Mouse (Mus musculus) hindbrain, embryonic 14.5 days (tissue): ENCODE results near the gene Rnf187. TPM values are rescaled to one million over a fixed set of nuclear protein-coding genes. Genes with fewer than 3 reads are reported as not detected.

Experiments used
- ATAC-seq: fragments of 200-750 bp; cut with Nextera tagmentation; 2 replicates; pipeline ENCODE4 v1.8.0; 2017; ENCODE audit warnings: moderate number of reproducible peaks, mild to moderate bottlenecking, moderate TSS enrichment, moderate library complexity; ENCODE audit not compliant: low FRiP score
- DNase-seq: peaks from one replicate; pipeline ENCODE4 v3.0.0-alpha.2; 2015; ENCODE audit warnings: low spot score
- H3K27ac ChIP-seq: fragments of 300-500 bp; sonication (generic); 2 replicates; pipeline ENCODE4 v1.5.1; 2014; ENCODE audit warnings: mild to moderate bottlenecking, moderate library complexity
- H3K27me3 ChIP-seq: fragments of 300-500 bp; sonication (generic); 2 replicates; pipeline ENCODE4 v1.6.1; 2014; ENCODE audit warnings: mild to moderate bottlenecking, low read length, mixed read lengths; ENCODE audit not compliant: control insufficient read depth, insufficient read depth
- H3K36me3 ChIP-seq: fragments of 300-500 bp; sonication (generic); replicated peaks from 2 replicates; pipeline ENCODE4 v1.6.1; 2014; ENCODE audit not compliant: control insufficient read depth, insufficient read depth
- H3K4me1 ChIP-seq: fragments of 300-500 bp; sonication (generic); replicated peaks from 2 replicates; pipeline ENCODE4 v1.6.1; 2014; ENCODE audit warnings: antibody characterized with exemption, low read length, mixed read lengths; ENCODE audit not compliant: control insufficient read depth, insufficient read depth
- H3K4me2 ChIP-seq: fragments of 300-500 bp; sonication (generic); replicated peaks from 2 replicates; pipeline ENCODE4 v1.6.1; 2014; ENCODE audit warnings: mild to moderate bottlenecking, moderate library complexity
- H3K4me3 ChIP-seq: fragments of 300-500 bp; sonication (generic); replicated peaks from 2 replicates; pipeline ENCODE4 v1.5.1; 2014; ENCODE audit warnings: mild to moderate bottlenecking, low read length
- H3K9ac ChIP-seq: fragments of 300-500 bp; sonication (generic); 2 replicates; pipeline ENCODE4 v1.6.1; 2014
- H3K9me3 ChIP-seq: fragments of 300-500 bp; sonication (generic); 2 replicates; pipeline ENCODE4 v1.6.1; 2016; ENCODE audit warnings: low read length; ENCODE audit not compliant: control insufficient read depth
- WGBS: fragments of 180-500 bp; shearing (Covaris S2); extraction: QIAGEN DNeasy Blood & Tissue Kit; methylation state at CpG from one replicate; pipeline ENCODE4 v1.1.7; 2014; 5-methylcytosine and 5-hydroxymethylcytosine counted together
- polyA plus RNA-seq: library from polyadenylated mRNA; unstranded; fragments of >200 nt; fragmentation: Nextera tagmentation; extraction: Ambion mirVana; gene quantifications from 2 replicates; pipeline ENCODE4 v1.2.1, GENCODE M21; 2014

Rnf187 gene
- polyA plus RNA-seq, 1 experiment from 2014 or later, result 682 TPM

GRCm38 (mm10) chr11:58969027-58969426 lies 30.3 kb upstream of the Rnf187 start:
- H3K9ac ChIP-seq, result no peak overlapping the region
- no peaks in the 10 kb centered on the region for H3K4me1 ChIP-seq
- H3K36me3 ChIP-seq, result peaks cover 6% of the 10 kb centered on the region
- ATAC-seq (no peak), DNase-seq (no peak)
- no peaks in the 10 kb centered on the region for H3K27me3 ChIP-seq
- no peak overlapping the region for H3K27ac ChIP-seq
- H3K4me2 ChIP-seq, result no peak overlapping the region
- H3K9me3 ChIP-seq, result no peaks in the 10 kb centered on the region
- WGBS, result 88% methylated on average over 8 of the region's 8 CpGs
- no peak overlapping the region for H3K4me3 ChIP-seq

- Histone ChIP-seq H3K4me3 (no peak overlapping the region), H3K4me2 (no peak overlapping the region), H3K27me3 (no peaks in the 10 kb centered on the region), H3K9ac (no peak overlapping the region), H3K36me3 (peaks cover 6% of the 10 kb centered on the region), H3K9me3 (no peaks in the 10 kb centered on the region), H3K27ac (no peak overlapping the region), H3K4me1 (no peaks in the 10 kb centered on the region)
- 85% methylated on average over 7 of the region's 7 CpGs for WGBS
- ATAC-seq (no peak), DNase-seq (no peak)
Measured at GRCm38 (mm10) chr11:58968551-58968950, 29.8 kb upstream of the Rnf187 start.

GRCm38 (mm10) chr11:58967346-58967745 lies 28.6 kb upstream of the Rnf187 start:
- H3K4me3 ChIP-seq, result no peak overlapping the region
- H3K27ac ChIP-seq, result no peak overlapping the region
- WGBS, result 100% methylated on average over 1 of the region's 1 CpGs
- peaks cover 6% of the 10 kb centered on the region for H3K36me3 ChIP-seq
- no peak overlapping the region for H3K9ac ChIP-seq
- H3K27me3 ChIP-seq, result no peaks in the 10 kb centered on the region
- H3K9me3 ChIP-seq, result no peaks in the 10 kb centered on the region
- DNase-seq, result no peak
- no peaks in the 10 kb centered on the region for H3K4me1 ChIP-seq
- H3K4me2 ChIP-seq, result no peak overlapping the region
- no peak for ATAC-seq

- H3K9ac ChIP-seq, result no peak overlapping the region
Measured at GRCm38 (mm10) chr11:58965001-58965760, 26.5 kb upstream of the Rnf187 start.

GRCm38 (mm10) chr11:58964216-58964615 lies 25.5 kb upstream of the Rnf187 start:
- H3K27me3 ChIP-seq, result no peaks in the 10 kb centered on the region; the same call in 1 of the 2 replicates
- no peak for DNase-seq
- no peak overlapping the region for H3K9ac ChIP-seq
- no peak overlapping the region for H3K27ac ChIP-seq
- H3K36me3 ChIP-seq, result no peaks in the 10 kb centered on the region
- H3K4me3 ChIP-seq, result no peak overlapping the region
- no peak for ATAC-seq
- 86% methylated on average over 7 of the region's 7 CpGs for WGBS
- H3K4me2 ChIP-seq, result no peak overlapping the region
- H3K4me1 ChIP-seq, result peaks cover 6% of the 10 kb centered on the region
- no peaks in the 10 kb centered on the region for H3K9me3 ChIP-seq

More at GRCm38 (mm10) chr11:58965001-58965760, 26.5 kb upstream of the Rnf187 start:
- Histone ChIP-seq H3K4me2 (no peak overlapping the region), H3K9me3 (no peaks in the 10 kb centered on the region), H3K27ac (no peak overlapping the region), H3K27me3 (no peaks in the 10 kb centered on the region; the same call in 1 of the 2 replicates), H3K36me3 (no peaks in the 10 kb centered on the region; the same call in 1 of the 2 replicates), H3K4me1 (no peaks in the 10 kb centered on the region), H3K4me3 (no peak overlapping the region)
- ATAC-seq (no peak), DNase-seq (no peak)
- 43% methylated on average over 12 of the region's 12 CpGs for WGBS

GRCm38 (mm10) chr11:58963543-58963942 lies 24.8 kb upstream of the Rnf187 start:
- H3K27ac ChIP-seq, result no peak overlapping the region
- no peaks in the 10 kb centered on the region for H3K36me3 ChIP-seq
- H3K9ac ChIP-seq, result no peak overlapping the region
- no peak overlapping the region for H3K4me3 ChIP-seq
- H3K9me3 ChIP-seq, result no peaks in the 10 kb centered on the region
- DNase-seq (no peak), ATAC-seq (no peak)
- H3K27me3 ChIP-seq, result no peaks in the 10 kb centered on the region; the same call in 1 of the 2 replicates
- 37% methylated on average over 17 of the region's 17 CpGs for WGBS
- H3K4me1 ChIP-seq, result peaks cover 13% of the 10 kb centered on the region
- H3K4me2 ChIP-seq, result no peak overlapping the region

- DNase-seq (no peak), ATAC-seq (no peak)
- no peak overlapping the region for H3K4me2 ChIP-seq
- no peak overlapping the region for H3K9ac ChIP-seq
- no peak overlapping the region for H3K27ac ChIP-seq
- peaks cover 31% of the 10 kb centered on the region for H3K4me1 ChIP-seq
- peaks cover 2% of the 10 kb centered on the region; the same call in 1 of the 2 replicates for H3K36me3 ChIP-seq
- no peak overlapping the region for H3K4me3 ChIP-seq
- no peaks in the 10 kb centered on the region for H3K9me3 ChIP-seq
- no peaks in the 10 kb centered on the region; the same call in 1 of the 2 replicates for H3K27me3 ChIP-seq
- 65% methylated on average over 50 of the region's 50 CpGs for WGBS
Measured at GRCm38 (mm10) chr11:58961364-58962177, 22.9 kb upstream of the Rnf187 start.

- Histone ChIP-seq H3K4me1 (peaks cover 37% of the 10 kb centered on the region), H3K27me3 (no peaks in the 10 kb centered on the region; the same call in 1 of the 2 replicates), H3K36me3 (peaks cover 2% of the 10 kb centered on the region; the same call in 1 of the 2 replicates), H3K4me2 (peak overlapping the region; percentile 95), H3K9me3 (no peaks in the 10 kb centered on the region), H3K9ac (peak overlapping the region; percentile 63), H3K4me3 (peak overlapping the region; percentile 45), H3K27ac (peak overlapping the region; percentile 80)
- DNase-seq (peak; percentile 83), ATAC-seq (peak; percentile 90)
- 5% methylated on average over 40 of the region's 40 CpGs for WGBS
Measured at GRCm38 (mm10) chr11:58959921-58960465, 21.3 kb upstream of the Rnf187 start.
